Mouse (Mus musculus): ENCODE results near the gene Tlcd1. TPM values are rescaled to one million over a fixed set of nuclear protein-coding genes. Genes with fewer than 3 reads are reported as not detected.

Tlcd1 gene
- polyA plus RNA-seq, 1 experiment from 2014 or later = 9.9 TPM

- WGBS = 3% methylated on average over 30 of the region's 30 CpGs
- Histone ChIP-seq H3K9ac (ENCODE audit: low read length) (no peak overlapping the region; the same call in 1 of the 2 replicates), H3K27ac (ENCODE audit: low read depth, low read length) (no peak overlapping the region), H3K36me3 (ENCODE audit: control insufficient read depth, insufficient read depth, low read length) (peaks cover 5% of the 10 kb centered on the region), H3K4me2 (ENCODE audit: low read depth, low read length, severe bottlenecking) (peak overlapping the region; percentile 46), H3K9me3 (ENCODE audit: control insufficient read depth, low read length) (no peaks in the 10 kb centered on the region), H3K4me3 (ENCODE audit: low read depth, low read length) (peak overlapping the region; percentile 35), H3K27me3 (ENCODE audit: control insufficient read depth, insufficient read depth, low read length) (no peaks in the 10 kb centered on the region), H3K4me1 (replicated peaks; ENCODE audit: control insufficient read depth, insufficient read depth, low read length) (peaks cover 11% of the 10 kb centered on the region; the same call in 1 of the 2 replicates)
- ATAC-seq (replicated peaks; ENCODE audit: low FRiP score) (peak; percentile 44; the same call in 1 of the 2 replicates), DNase-seq (ENCODE audit: low spot score) (peak; percentile 81)
Measured at GRCm38 (mm10) chr11:78194411-78195100, 18.0 kb downstream of the Tlcd1 start.

DNA sequence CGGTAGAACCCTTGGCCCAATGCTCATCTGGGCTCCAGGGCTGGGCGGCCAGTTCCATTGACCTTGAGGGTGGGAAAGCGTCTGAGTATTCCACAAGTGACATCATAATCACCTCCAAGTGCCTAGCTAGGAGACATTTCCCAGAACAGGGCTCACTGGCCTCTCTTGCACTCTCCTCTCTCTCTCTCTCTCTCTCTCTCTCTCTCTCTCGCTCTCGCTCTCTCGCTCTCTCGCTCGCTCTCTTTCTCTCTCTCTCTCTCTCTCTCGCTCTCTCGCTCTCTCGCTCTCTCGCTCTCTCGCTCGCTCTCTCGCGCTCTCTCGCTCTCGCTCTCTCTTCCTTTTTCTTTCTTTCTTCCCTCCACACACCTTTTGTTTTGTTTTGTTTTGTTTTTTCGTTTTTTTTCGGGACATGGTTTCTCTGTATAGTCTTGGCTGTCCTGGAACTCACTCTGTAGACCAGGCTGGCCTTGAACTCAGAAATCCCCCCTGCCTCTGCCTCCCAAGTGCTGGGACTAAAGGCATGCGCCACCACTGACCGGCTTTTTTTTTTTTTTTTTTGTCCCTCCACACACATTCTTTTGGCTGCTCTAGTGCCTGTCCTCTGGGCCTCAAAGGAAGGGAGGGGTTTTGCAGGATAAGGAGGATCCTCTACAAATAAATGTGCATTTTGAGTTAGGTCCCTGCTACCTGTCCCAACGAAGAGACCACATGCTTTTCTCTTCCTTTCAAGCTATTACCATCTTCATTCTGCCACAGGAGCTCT lies 18.8 kb downstream of the Tlcd1 start:
- Histone ChIP-seq H3K9ac (ENCODE audit: low read length) (no peak overlapping the region; the same call in 1 of the 2 replicates), H3K4me1 (replicated peaks; ENCODE audit: control insufficient read depth, insufficient read depth, low read length) (peaks cover 4% of the 10 kb centered on the region; the same call in 1 of the 2 replicates), H3K27me3 (ENCODE audit: control insufficient read depth, insufficient read depth, low read length) (no peaks in the 10 kb centered on the region), H3K4me3 (ENCODE audit: low read depth, low read length) (peak overlapping the region; percentile 35), H3K4me2 (ENCODE audit: low read depth, low read length, severe bottlenecking) (peak overlapping the region; percentile 46), H3K27ac (ENCODE audit: low read depth, low read length) (no peak overlapping the region), H3K36me3 (ENCODE audit: control insufficient read depth, insufficient read depth, low read length) (peaks cover 5% of the 10 kb centered on the region), H3K9me3 (ENCODE audit: control insufficient read depth, low read length) (no peaks in the 10 kb centered on the region)
- WGBS = 63% methylated on average over 21 of the region's 23 CpGs
- no peak for DNase-seq (ENCODE audit: low spot score)
- no peak for ATAC-seq (replicated peaks; ENCODE audit: low FRiP score)

GRCm38 (mm10) chr11:78202372-78202771 lies 25.9 kb downstream of the Tlcd1 start:
- H3K9ac ChIP-seq (ENCODE audit: low read length) = no peak overlapping the region
- H3K4me3 ChIP-seq (ENCODE audit: low read depth, low read length) = no peak overlapping the region
- no peak overlapping the region for H3K4me2 ChIP-seq (ENCODE audit: low read depth, low read length, severe bottlenecking)
- H3K36me3 ChIP-seq (ENCODE audit: control insufficient read depth, insufficient read depth, low read length) = peaks cover 4% of the 10 kb centered on the region; the same call in 1 of the 2 replicates
- DNase-seq (ENCODE audit: low spot score) (no peak), ATAC-seq (replicated peaks; ENCODE audit: low FRiP score) (no peak)
- no peaks in the 10 kb centered on the region for H3K4me1 ChIP-seq (replicated peaks; ENCODE audit: control insufficient read depth, insufficient read depth, low read length)
- H3K9me3 ChIP-seq (ENCODE audit: control insufficient read depth, low read length) = no peaks in the 10 kb centered on the region
- 96% methylated on average over 3 of the region's 3 CpGs for WGBS
- H3K27me3 ChIP-seq (ENCODE audit: control insufficient read depth, insufficient read depth, low read length) = no peaks in the 10 kb centered on the region
- no peak overlapping the region for H3K27ac ChIP-seq (ENCODE audit: low read depth, low read length)

GRCm38 (mm10) chr11:78204287-78204686 lies 27.8 kb downstream of the Tlcd1 start:
- H3K36me3 ChIP-seq (ENCODE audit: control insufficient read depth, insufficient read depth, low read length) = peaks cover 18% of the 10 kb centered on the region
- DNase-seq (ENCODE audit: low spot score) (no peak), ATAC-seq (replicated peaks; ENCODE audit: low FRiP score) (no peak)

GRCm38 (mm10) chr11:78205361-78206206 lies 29.1 kb downstream of the Tlcd1 start:
- Histone ChIP-seq H3K4me1 (replicated peaks; ENCODE audit: control insufficient read depth, insufficient read depth, low read length) (no peaks in the 10 kb centered on the region), H3K9ac (ENCODE audit: low read length) (no peak overlapping the region), H3K4me3 (ENCODE audit: low read depth, low read length) (no peak overlapping the region), H3K9me3 (ENCODE audit: control insufficient read depth, low read length) (no peaks in the 10 kb centered on the region), H3K4me2 (ENCODE audit: low read depth, low read length, severe bottlenecking) (no peak overlapping the region), H3K27me3 (ENCODE audit: control insufficient read depth, insufficient read depth, low read length) (no peaks in the 10 kb centered on the region), H3K27ac (ENCODE audit: low read depth, low read length) (peak overlapping the region; percentile 48; the same call in 1 of the 2 replicates), H3K36me3 (ENCODE audit: control insufficient read depth, insufficient read depth, low read length) (peaks cover 19% of the 10 kb centered on the region)
- no peak for ATAC-seq (replicated peaks; ENCODE audit: low FRiP score)
- 79% methylated on average over 13 of the region's 13 CpGs for WGBS
- DNase-seq (ENCODE audit: low spot score) = no peak

More at GRCm38 (mm10) chr11:78204287-78204686, 27.8 kb downstream of the Tlcd1 start:
- WGBS = 87% methylated on average over 6 of the region's 6 CpGs
- H3K4me3 ChIP-seq (ENCODE audit: low read depth, low read length) = no peak overlapping the region
- H3K4me2 ChIP-seq (ENCODE audit: low read depth, low read length, severe bottlenecking) = no peak overlapping the region
- no peak overlapping the region for H3K9ac ChIP-seq (ENCODE audit: low read length)
- H3K27me3 ChIP-seq (ENCODE audit: control insufficient read depth, insufficient read depth, low read length) = no peaks in the 10 kb centered on the region
- no peaks in the 10 kb centered on the region for H3K9me3 ChIP-seq (ENCODE audit: control insufficient read depth, low read length)
- H3K4me1 ChIP-seq (replicated peaks; ENCODE audit: control insufficient read depth, insufficient read depth, low read length) = no peaks in the 10 kb centered on the region
- no peak overlapping the region for H3K27ac ChIP-seq (ENCODE audit: low read depth, low read length)

DNA sequence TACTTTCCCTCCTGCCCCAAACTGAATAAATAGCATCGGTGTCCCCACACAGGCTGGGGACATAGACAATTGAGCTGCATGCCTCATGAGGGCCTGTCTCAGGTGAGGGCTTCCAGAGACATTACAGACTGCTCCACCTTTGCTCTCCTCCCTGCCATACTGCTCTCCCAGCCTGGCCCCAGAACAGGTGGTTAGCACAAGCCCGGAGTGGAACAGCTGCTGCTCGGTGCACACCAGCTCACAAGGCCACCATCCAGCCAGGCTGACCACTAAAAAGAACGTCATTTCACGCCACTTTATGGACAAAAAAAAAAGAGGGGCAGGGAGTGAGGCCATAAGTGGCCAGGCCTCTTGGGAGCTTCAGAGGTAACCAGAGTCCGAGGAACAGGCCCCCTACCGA lies 30.7 kb downstream of the Tlcd1 start:
- Histone ChIP-seq H3K36me3 (ENCODE audit: control insufficient read depth, insufficient read depth, low read length) (peaks cover 20% of the 10 kb centered on the region), H3K9me3 (ENCODE audit: control insufficient read depth, low read length) (no peaks in the 10 kb centered on the region), H3K9ac (ENCODE audit: low read length) (no peak overlapping the region), H3K27me3 (ENCODE audit: control insufficient read depth, insufficient read depth, low read length) (no peaks in the 10 kb centered on the region), H3K4me3 (ENCODE audit: low read depth, low read length) (no peak overlapping the region), H3K4me2 (ENCODE audit: low read depth, low read length, severe bottlenecking) (no peak overlapping the region), H3K27ac (ENCODE audit: low read depth, low read length) (no peak overlapping the region), H3K4me1 (replicated peaks; ENCODE audit: control insufficient read depth, insufficient read depth, low read length) (no peaks in the 10 kb centered on the region)
- 94% methylated on average over 7 of the region's 7 CpGs for WGBS
- ATAC-seq (replicated peaks; ENCODE audit: low FRiP score) (no peak), DNase-seq (ENCODE audit: low spot score) (no peak)

GRCm38 (mm10) chr11:78209886-78210285 lies 33.4 kb downstream of the Tlcd1 start:
- ATAC-seq (replicated peaks; ENCODE audit: low FRiP score) = no peak
- Histone ChIP-seq H3K9me3 (ENCODE audit: control insufficient read depth, low read length) (no peaks in the 10 kb centered on the region), H3K4me2 (ENCODE audit: low read depth, low read length, severe bottlenecking) (no peak overlapping the region), H3K9ac (ENCODE audit: low read length) (no peak overlapping the region), H3K27ac (ENCODE audit: low read depth, low read length) (no peak overlapping the region), H3K4me1 (replicated peaks; ENCODE audit: control insufficient read depth, insufficient read depth, low read length) (no peaks in the 10 kb centered on the region), H3K27me3 (ENCODE audit: control insufficient read depth, insufficient read depth, low read length) (no peaks in the 10 kb centered on the region), H3K36me3 (ENCODE audit: control insufficient read depth, insufficient read depth, low read length) (peaks cover 29% of the 10 kb centered on the region), H3K4me3 (ENCODE audit: low read depth, low read length) (no peak overlapping the region)
- 94% methylated on average over 6 of the region's 6 CpGs for WGBS
- no peak for DNase-seq (ENCODE audit: low spot score)

- H3K9ac ChIP-seq (ENCODE audit: low read length) = no peak overlapping the region
- 85% methylated on average over 7 of the region's 7 CpGs for WGBS
- no peak for ATAC-seq (replicated peaks; ENCODE audit: low FRiP score)
- no peaks in the 10 kb centered on the region for H3K4me1 ChIP-seq (replicated peaks; ENCODE audit: control insufficient read depth, insufficient read depth, low read length)
- no peak overlapping the region for H3K27ac ChIP-seq (ENCODE audit: low read depth, low read length)
- H3K9me3 ChIP-seq (ENCODE audit: control insufficient read depth, low read length) = no peaks in the 10 kb centered on the region
- H3K4me3 ChIP-seq (ENCODE audit: low read depth, low read length) = no peak overlapping the region
- no peak for DNase-seq (ENCODE audit: low spot score)
- H3K4me2 ChIP-seq (ENCODE audit: low read depth, low read length, severe bottlenecking) = no peak overlapping the region
- peaks cover 32% of the 10 kb centered on the region for H3K36me3 ChIP-seq (ENCODE audit: control insufficient read depth, insufficient read depth, low read length)
- H3K27me3 ChIP-seq (ENCODE audit: control insufficient read depth, insufficient read depth, low read length) = no peaks in the 10 kb centered on the region
Measured at GRCm38 (mm10) chr11:78210615-78211014, 34.1 kb downstream of the Tlcd1 start.
